Mouse (Mus musculus) lung, adult 2 months (tissue): ENCODE measurements around the gene Shbg. TPM values are rescaled to one million over a fixed set of nuclear protein-coding genes. Genes with fewer than 3 reads are reported as not detected.

Experiments used
- DNase-seq: peaks from one replicate; pipeline ENCODE4 v3.0.0; 2022
- H3K4me1 ChIP-seq: fragments of 200-500 bp; 2 replicates; pipeline ENCODE4 v1.6.1; 2011; ENCODE audit warnings: low read length; ENCODE audit not compliant: control insufficient read depth, insufficient read depth
- H3K4me3 ChIP-seq: fragments of 200-500 bp; replicated peaks from 2 replicates; pipeline ENCODE3; 2011; ENCODE audit warnings: low read depth, mild to moderate bottlenecking, control low read depth, low read length; ENCODE audit errors: extremely low read depth
- CTCF ChIP-seq: fragments of 200-500 bp; IDR thresholded peaks from 2 replicates; pipeline ENCODE4 v1.5.1; 2011; ENCODE audit warnings: mild to moderate bottlenecking, low read length, control low read depth; ENCODE audit not compliant: insufficient read depth
- POLR2A ChIP-seq: fragments of 200-500 bp; IDR thresholded peaks from 2 replicates; pipeline ENCODE4 v1.6.1; 2011; ENCODE audit warnings: low read depth, mild to moderate bottlenecking, control low read depth, low read length, borderline replicate concordance; ENCODE audit errors: extremely low read depth
- WGBS: fragments of 180-500 bp; shearing (Covaris S2); methylation state at CpG from one replicate; pipeline ENCODE4 v1.1.7; 2018; 5-methylcytosine and 5-hydroxymethylcytosine counted together
- polyA plus RNA-seq: library from polyadenylated mRNA; depleted of rRNA; stranded (reverse); fragments of >200 nt; gene quantifications from 2 replicates; pipeline ENCODE4 v1.2.3, GENCODE M21; 2012

Gene Shbg
- polyA plus RNA-seq, 1 experiment, result not detected

DNA sequence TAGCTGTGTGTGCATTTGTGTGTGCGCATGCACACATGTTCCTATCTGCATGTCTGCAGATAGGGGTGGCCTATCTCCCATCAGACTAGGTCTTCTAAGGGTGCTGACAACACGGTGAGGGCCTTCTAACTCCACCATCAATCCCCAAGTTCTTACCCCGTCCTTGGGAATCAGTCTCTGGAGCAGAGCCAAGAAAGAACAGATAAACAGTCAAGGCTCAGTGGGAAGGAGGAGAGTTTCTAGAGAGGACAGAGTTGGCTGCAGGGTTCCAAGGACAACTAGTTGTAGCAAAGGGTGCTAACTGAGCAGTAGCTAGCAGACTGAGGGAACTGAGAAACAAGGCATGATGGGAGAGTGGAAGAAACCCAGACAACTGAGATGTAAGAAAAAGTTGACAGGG is 15.9 kb downstream of the Shbg start:
- no peak for DNase-seq
- H3K4me3 ChIP-seq, result no peak overlapping the region
- 57% methylated on average over 3 of the region's 3 CpGs for WGBS
- TF ChIP-seq POLR2A (no peak), CTCF (no peak)
- H3K4me1 ChIP-seq, result no peaks in the 10 kb centered on the region; the same call in 1 of the 2 replicates

DNA sequence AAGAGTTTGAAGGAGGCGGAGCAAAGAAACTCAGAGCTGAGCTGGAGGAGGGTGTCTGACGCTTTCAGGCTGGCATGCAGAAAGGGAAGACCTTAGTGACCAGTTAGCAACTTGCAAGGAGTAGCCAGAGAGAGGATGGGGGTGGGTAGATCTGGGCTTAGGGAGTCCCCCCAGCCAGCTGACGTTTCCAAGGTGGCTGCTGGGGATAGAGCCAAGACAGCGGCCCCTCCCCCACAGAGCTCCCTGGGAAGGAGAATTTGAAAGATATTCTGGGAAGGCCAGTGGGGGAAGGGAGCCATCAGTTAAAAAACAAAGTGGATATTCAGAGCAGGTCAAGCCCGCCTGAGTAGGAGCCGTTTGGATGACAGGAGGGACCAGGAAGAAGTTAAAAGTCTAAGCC is 17.6 kb downstream of the Shbg start:
- DNase-seq, result no peak
- H3K4me1 ChIP-seq, result no peaks in the 10 kb centered on the region
- no peak overlapping the region for H3K4me3 ChIP-seq
- no peak for TF ChIP-seq POLR2A
- no peak for TF ChIP-seq CTCF
- WGBS, result 23% methylated on average over 6 of the region's 6 CpGs

DNA sequence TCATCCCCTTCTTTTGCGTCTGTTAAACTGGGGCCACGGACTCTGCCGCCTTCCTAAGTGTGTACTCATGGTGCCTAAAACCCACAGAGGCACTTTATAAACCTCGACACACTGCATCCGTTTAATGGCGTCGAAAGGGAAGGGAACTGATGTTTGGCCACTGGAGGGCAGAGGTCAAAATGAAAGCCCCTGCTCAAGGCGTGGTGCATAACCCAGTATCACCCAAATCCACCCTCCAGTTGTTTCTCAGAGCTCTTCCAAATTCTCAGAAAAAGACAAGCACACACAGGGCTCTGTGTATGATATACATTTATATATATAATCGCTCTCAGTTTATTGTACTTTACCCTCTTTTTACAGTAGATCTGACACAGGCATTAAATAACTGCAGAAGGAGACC is 18.3 kb downstream of the Shbg start:
- 18% methylated on average over 9 of the region's 9 CpGs for WGBS
- TF ChIP-seq POLR2A, result no peak
- no peak for TF ChIP-seq CTCF
- Histone ChIP-seq H3K4me3 (no peak overlapping the region), H3K4me1 (no peaks in the 10 kb centered on the region)
- no peak for DNase-seq

DNA sequence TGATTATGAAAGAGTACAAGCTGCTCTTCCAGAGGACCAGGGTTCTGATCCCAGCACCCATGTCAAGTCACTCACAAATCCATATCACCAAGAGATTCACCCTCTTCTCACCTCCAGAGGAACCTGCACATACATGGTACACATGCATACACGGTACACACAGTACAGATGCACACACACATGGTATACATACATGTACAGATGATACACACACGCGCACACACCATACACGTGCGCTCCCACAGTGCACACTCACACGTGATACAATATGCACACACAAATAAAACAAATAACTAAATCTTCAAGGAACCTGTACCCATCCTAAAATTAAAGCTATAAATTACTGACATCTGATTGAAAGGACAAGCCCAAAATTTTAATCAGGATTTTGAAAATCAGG is 22.9 kb downstream of the Shbg start:
- H3K4me1 ChIP-seq, result no peaks in the 10 kb centered on the region
- TF ChIP-seq POLR2A (no peak), CTCF (no peak)
- no peak for DNase-seq
- WGBS, result 95% methylated on average over 6 of the region's 6 CpGs
- no peak overlapping the region for H3K4me3 ChIP-seq

DNA sequence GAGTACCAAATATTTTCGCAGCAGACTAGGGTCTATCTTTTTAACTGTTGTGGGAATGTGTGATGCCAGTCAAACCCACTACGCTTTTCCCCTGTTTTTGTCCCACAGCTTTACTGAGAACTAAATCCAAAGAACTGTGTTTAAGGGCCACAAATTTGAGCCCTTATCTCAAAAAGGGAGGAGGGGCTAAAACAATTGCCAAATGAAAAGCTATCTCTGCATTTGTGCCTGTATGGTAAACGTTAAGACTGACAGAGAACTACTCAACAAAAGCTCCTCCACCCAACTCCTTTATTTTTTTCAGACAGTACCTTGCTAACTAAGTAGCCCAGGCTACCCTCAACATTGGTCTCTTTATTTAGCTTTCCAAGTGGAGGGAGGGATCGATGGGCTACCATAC is 24.9 kb downstream of the Shbg start:
- TF ChIP-seq CTCF (no peak), POLR2A (no peak)
- Histone ChIP-seq H3K4me1 (no peaks in the 10 kb centered on the region), H3K4me3 (no peak overlapping the region)
- WGBS, result 75% methylated on average over 4 of the region's 4 CpGs
- DNase-seq, result no peak

DNA sequence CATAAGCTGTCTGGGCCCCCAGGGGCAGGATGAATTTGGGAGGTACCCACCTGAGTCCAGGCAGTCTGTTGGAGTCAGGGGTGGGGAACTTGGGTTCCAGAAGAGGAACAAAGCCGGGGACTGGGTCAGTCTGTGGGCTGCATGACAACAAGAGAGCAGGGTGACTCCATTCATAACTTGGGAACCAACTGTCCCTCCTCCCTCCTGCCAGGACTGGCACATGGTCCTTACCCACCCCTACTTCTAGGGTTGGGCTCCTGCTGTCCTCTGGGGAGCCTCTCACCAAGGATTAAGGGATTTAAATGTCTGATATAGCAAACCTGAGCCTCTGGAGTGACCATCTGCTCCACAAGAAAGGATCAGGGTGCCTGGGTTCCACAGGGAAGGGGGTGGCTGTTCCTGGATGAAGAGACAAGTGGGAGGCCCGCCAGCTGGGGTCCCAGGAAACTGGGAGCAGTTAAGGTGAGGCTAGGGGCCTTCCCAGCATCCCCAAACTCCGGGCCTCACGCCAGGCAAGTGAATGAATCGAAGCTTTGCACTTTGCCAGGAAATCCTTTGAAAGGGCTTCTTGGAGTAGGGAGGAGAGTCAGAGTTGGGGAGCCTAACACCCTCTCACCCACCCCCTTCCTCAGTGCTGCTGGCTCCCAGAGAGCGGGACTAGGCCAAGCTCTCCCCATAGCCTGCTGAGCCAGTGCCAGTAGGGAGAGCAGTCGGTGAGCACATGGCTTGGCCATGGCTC is 25.6 kb downstream of the Shbg start:
- Histone ChIP-seq H3K4me1 (no peaks in the 10 kb centered on the region), H3K4me3 (no peak overlapping the region)
- no peak for DNase-seq
- WGBS, result 73% methylated on average over 7 of the region's 7 CpGs
- TF ChIP-seq CTCF (no peak), POLR2A (no peak)

DNA sequence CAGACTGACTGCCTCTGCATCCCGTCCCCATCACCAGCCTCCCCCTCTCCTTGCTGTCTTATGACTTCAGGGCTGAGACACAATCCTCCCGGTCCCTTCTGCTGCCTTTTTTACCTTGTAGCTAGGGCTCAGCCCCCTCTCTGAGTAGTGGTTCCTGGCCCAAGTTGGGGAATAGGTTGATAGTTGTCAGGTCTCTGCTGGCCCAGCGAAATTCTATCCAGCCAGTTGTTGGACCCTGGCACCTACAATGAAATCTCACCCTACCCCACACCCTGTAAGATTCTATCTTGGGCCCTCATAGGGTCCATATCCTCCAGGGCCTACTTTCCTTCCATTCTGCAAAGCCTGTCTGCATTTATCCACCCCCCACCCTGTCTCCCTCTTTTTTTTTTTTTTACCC is 26.3 kb downstream of the Shbg start:
- WGBS, result 87% methylated on average over 3 of the region's 3 CpGs
- no peak for DNase-seq
- TF ChIP-seq POLR2A (no peak), CTCF (no peak)
- Histone ChIP-seq H3K4me3 (no peak overlapping the region), H3K4me1 (no peaks in the 10 kb centered on the region)

DNA sequence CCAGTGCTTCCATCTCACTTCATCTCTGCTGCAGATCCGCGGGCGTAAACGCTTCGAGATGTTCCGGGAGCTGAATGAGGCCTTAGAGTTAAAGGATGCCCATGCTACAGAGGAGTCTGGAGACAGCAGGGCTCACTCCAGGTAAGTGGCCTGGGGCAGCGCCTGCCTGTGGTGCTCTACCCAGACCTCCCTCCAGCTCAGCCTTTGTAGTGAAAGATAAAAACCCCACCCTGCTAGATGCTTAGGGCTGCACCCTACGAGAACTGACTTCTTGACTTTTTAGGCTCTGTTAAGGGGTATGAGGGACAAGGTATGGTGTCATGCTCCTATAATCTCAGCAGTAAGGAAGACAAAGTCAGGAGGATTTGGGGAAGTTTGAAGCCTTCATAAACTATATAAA is 27.1 kb downstream of the Shbg start:
- TF ChIP-seq CTCF (no peak), POLR2A (no peak)
- 91% methylated on average over 8 of the region's 8 CpGs for WGBS
- no peak overlapping the region for H3K4me3 ChIP-seq
- no peaks in the 10 kb centered on the region for H3K4me1 ChIP-seq
- DNase-seq, result no peak

DNA sequence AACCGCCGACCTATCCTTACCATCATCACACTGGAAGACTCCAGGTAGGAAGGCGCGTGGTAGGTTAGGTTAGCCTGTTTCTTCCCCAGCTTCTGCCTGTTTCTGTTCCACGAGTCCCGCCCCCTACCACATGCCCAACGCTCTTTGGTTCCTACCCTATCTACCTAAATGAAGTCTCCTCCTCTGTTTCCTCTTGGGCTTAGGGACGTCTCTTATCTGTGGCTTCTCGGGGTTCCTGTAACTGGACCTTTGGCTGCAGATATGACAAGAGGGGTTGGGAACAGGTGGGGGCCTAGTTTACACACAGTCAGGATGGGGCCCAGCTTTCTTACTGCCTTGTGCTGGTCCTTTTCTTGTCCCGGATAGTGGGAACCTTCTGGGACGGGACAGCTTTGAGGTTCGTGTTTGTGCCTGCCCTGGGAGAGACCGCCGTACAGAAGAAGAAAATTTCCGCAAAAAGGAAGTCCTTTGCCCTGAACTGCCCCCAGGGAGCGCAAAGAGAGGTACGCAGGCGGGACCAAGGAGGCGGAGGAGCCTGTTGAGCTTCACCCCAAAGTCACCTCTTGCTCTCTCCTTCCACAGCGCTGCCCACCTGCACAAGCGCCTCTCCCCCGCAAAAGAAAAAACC is 28.4 kb downstream of the Shbg start:
- DNase-seq, result no peak
- H3K4me1 ChIP-seq, result no peaks in the 10 kb centered on the region
- no peak overlapping the region for H3K4me3 ChIP-seq
- TF ChIP-seq CTCF, result no peak
- 89% methylated on average over 22 of the region's 22 CpGs for WGBS

DNA sequence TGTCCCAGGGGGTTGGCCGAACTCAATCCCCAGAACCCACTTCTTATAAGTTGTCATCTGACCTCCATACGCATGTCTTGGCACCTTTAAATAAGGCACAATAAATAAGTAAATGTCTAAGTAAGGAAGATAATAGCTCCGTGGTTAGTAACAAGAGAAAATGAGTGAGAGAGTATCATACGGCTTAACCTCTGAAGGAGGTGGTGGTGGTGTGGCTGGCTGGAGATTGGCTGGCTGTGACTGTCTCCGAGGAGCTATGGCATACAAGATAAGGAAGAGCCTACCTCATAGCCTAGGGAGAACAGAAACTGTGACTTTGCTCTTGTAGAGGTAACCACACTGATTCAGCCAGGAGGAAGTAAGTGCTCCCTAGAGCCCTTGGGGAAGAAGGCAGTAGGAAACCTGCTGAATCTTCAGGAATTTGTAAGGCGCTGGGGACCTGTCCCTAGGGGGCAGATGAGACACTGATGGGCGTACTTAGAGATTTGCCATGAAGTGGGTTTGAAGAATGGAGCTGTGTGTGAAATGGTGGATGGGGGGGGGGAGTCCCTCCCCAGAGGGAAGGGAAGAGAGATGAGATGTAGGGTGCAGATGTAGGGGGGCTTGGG is 31.9 kb downstream of the Shbg start:
- no peaks in the 10 kb centered on the region; the same call in 1 of the 2 replicates for H3K4me1 ChIP-seq
- 70% methylated on average over 7 of the region's 7 CpGs for WGBS
- TF ChIP-seq CTCF, result no peak
- H3K4me3 ChIP-seq, result no peak overlapping the region
- no peak for DNase-seq
